Mouse (Mus musculus) stomach, postnatal 0 days (tissue): Measurements from ENCODE around the gene Skap1.

Experiments
- CTCF ChIP-seq: IDR thresholded peaks from 2 replicates; pipeline ENCODE4 v1.5.1; 2016; ENCODE audit warnings: antibody characterized with exemption, low read depth, mild to moderate bottlenecking, moderate library complexity
- EP300 ChIP-seq: optimal IDR thresholded peaks from 2 replicates; pipeline ENCODE3; 2016; ENCODE audit warnings: antibody characterized with exemption

DNA sequence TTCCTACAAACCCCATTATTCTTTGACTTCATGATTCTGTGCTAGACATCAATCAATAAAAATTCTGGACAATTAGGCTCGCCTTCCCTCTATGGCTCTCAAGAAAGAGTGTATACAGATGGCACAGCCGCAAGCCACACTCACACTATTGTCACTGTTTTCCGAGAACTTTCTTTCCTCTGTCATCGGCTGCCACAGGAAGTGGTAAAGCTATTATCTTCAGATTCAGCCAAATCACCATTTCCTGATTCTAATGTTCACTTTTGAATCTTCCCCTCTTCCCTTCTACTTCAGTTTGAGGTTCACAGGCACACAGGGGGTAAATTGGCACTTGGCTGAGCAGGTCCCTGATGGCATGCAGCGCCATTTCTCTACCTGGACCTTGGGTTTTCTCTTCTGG is 9.3 kb upstream of the Skap1 start:
- TF ChIP-seq CTCF: no peak
- TF ChIP-seq EP300: no peak
